Mouse (Mus musculus) brain, embryonic 14.5 days (tissue): ENCODE measurements around the gene Sema4b. TPM values are rescaled to one million over a fixed set of nuclear protein-coding genes. Genes with fewer than 3 reads are reported as not detected.

Experiments
- DNase-seq: peaks from one replicate; pipeline ENCODE4 v3.0.0-alpha.2; 2011; ENCODE audit warnings: low read depth
- CTCF ChIP-seq: fragments of 200-500 bp; IDR thresholded peaks from 2 replicates; pipeline ENCODE4 v1.5.1; 2012; ENCODE audit warnings: inconsistent platforms, mild to moderate bottlenecking, moderate library complexity, borderline replicate concordance; ENCODE audit not compliant: insufficient read depth, insufficient read length; ENCODE audit errors: extremely low read depth
- POLR2A ChIP-seq: fragments of 200-500 bp; IDR thresholded peaks from 2 replicates; pipeline ENCODE4 v1.6.1; 2012; ENCODE audit warnings: mild to moderate bottlenecking, inconsistent platforms, borderline replicate concordance; ENCODE audit not compliant: poor library complexity, insufficient read depth, insufficient read length, severe bottlenecking; ENCODE audit errors: extremely low read depth
- polyA plus RNA-seq: library from polyadenylated mRNA; depleted of rRNA; stranded (reverse); fragments of >200 nt; gene quantifications from 2 replicates; pipeline ENCODE4 v1.2.3, GENCODE M21; 2012

The Sema4b gene
- polyA plus RNA-seq, 1 experiment = 23.6 TPM

DNA sequence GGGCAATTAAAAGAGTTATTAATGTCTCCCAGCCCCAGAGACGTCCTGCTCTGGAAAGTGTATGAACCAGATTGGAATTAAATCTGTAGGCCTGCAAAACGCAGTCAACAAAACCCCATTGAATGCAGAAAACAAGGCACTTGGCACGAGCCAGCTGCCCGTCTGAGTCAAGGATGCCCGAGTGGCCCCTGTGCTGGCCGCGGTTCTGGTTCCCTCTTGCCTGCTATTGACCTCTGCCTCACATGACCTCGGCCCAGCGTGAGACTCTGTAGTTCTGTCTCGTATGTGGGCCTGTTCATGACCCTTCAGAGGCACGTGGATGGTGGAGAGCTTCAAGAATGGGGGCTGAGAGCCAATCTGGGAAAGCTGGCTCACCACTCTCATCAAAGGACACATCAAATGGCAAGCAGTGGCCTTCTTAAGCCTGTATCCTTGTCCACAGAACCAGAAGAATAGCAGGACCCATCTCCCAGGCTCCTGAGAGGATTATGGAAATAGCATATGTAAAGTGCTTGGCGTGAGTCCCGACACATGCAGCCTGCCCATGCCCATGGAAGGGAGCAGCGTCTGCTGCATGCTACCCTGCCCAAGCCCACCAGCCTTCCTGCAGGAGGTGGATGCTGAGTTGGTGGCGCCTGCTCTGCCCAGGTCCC, 15.4 kb downstream of the Sema4b start:
- no peak for TF ChIP-seq CTCF
- no peak for TF ChIP-seq POLR2A
- DNase-seq = peak; percentile 78

DNA sequence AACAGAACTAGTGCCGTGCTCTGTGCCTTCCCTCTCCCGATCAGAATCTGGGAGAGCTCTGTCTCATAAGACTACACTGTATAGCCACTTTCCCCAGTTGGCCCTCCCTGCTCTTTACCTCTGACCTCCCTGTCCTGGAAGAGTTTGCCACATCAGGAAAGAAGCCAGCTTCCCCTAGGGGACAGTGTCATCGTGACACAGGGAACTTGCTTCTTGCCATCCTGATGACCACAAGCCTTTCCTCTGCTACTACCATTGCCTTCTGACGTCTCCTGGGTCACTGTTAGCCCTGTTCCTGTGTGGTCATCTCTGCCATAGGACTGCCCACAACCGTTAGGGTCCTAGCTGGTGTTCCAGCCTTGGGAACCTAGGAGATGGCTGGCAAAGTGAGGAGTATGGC, 16.3 kb downstream of the Sema4b start:
- no peak for DNase-seq
- TF ChIP-seq CTCF = no peak
- no peak for TF ChIP-seq POLR2A

DNA sequence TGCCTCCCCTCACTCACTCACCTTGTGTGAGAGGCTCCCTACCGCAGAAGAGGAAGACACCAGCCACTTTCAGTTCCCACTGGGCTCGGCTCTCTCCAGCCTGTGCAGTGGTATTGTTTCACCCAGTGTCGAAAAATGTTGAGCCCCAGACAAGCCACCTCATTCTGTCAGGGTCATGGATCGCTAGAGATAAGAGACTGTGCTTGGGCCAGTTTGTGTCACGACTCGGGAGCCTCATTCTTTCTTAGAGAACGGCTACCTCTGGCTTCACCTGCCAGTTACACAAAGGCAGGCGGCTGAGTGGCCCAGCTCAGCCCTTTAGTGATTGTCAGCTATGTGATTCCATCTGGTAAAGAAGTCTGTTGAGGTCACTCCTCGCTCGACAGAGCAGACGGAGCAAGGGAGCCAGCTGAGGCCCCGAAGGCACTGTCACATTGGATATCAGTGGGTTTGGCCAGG, 17.0 kb downstream of the Sema4b start:
- TF ChIP-seq POLR2A (no peak), CTCF (no peak)
- peak; percentile 43 for DNase-seq

DNA sequence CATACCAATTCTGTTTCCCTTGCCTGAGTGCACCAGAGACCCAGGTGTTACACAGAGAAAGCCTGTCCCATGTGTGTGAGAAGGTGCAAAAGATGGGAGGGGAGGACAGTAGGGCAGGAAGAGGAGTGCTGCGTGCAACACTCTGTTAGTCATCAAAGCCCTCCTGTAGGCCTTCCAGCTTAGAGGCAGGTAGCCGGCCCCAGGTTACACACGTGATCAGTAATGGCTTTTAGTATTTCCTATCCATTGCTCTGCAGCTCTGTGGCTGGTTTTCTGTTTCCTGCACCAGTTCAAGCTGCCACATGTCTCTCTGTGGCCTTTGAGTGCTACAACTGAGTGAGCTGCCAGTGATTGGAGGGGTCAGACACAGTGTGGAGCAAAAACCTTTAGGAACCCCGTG, 17.7 kb downstream of the Sema4b start:
- no peak for TF ChIP-seq CTCF
- no peak for TF ChIP-seq POLR2A
- DNase-seq = no peak

DNA sequence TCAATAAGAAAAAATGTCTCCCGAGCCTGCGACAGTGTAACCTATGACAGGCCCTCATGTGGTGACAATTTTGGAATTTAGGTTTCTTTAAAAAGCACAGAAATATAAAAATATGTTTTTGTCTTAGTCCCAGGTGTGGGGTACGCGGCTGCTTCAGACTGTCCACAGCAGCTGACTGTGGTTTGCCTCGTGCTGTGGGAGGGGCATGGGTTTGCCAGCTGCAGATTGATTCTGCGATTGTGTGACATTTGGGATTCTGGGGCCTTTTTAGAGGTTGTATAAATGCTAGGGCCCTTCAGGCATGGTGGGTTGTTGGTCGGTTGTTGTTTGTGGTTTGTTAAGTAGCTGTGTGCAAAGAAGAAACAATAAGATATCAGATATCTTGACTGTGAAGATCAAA, 18.3 kb downstream of the Sema4b start:
- no peak for TF ChIP-seq CTCF
- DNase-seq = no peak

DNA sequence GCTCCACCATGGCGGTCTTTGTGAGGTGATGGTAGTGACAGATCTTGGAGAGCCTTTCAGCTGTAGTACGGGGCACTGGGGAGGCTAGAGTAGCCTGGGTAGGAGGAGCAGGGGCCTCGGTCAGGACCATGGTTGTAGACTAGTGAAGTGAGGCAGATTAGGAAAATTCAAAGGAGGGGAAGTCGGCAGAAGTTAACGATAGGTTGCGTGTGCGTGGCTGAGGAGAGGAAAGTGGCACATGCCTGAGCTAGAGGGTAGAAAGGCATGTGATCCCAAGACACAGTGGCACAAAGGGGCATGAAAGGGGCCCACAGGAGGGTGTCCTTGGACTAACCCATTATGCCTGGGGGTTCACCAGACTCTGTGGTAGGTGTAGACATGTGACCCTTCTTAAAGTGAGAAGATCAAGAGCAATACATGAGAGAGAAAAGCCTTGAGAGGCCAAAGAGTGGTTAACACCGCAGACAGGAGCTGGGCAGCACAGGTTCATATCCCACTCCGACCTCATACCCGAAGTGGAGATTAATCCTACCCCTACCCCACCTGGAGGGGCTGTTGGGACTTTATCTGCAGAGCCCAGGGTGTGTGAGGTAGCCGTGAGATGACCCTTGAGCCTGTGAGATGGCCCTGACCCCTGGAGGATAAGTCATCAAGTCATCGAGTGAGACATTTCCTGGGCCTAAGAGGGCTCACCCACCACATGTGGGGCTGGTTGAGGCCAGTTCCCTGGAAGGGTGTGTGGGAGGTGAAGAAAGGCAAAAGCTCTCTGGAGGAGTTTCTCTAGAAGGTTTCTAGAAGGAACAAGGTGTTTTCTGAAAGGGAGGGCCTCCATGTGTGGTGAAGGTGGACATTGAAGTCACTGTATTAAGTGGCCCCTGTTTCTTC, 19.3 kb downstream of the Sema4b start:
- no peak for DNase-seq
- TF ChIP-seq POLR2A (no peak), CTCF (no peak)

DNA sequence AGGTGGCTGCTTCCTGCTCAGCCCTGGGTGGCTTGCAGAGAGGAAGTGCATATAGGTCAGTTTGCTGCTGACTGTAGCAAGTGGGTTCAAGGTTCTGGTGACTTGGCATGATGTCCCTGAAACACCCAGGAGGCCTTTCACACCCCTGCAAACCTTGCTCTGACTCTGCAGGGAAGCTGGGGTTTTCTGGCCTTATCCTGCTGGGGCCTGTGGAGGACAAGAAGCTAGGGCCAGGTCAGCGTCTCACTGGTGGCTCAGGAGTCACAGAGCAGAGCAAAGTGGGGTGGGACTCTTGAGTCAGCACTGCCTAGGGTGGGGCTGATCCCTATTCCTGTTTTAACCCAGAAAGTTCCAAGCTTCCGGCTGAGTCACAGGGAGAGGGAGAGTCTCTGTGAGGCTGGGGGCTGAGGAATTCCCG, 20.7 kb downstream of the Sema4b start:
- TF ChIP-seq POLR2A (no peak), CTCF (no peak)
- no peak for DNase-seq

DNA sequence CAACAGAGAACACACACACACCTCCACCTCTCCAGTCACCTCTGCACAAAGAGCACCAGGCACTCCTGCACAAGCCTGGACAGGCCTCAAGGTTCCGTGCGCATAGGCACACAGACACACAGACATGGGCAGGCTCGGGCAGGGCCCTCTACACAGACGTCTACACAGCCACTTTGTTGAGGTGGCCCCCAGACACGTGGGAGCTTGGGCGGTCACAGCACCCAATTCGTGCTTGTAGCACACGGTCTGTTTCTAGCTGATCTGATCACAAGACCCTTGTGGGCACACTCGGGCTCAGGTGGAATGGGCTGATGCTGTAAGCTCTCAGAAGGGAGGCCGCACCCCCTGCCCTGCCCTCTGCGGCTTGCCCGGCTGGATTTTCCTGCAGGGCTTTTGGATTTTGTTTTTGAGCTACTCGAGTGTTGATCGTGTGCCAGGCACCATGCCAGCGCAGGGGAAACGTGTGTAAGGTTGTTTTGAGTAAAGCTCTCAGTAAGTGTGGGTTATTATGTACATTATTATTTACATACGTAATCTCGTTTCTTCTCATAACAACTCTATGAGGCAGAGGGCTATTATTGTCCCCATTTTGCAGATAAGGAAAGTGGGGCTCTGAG, 21.5 kb downstream of the Sema4b start:
- no peak for TF ChIP-seq POLR2A
- DNase-seq = no peak

DNA sequence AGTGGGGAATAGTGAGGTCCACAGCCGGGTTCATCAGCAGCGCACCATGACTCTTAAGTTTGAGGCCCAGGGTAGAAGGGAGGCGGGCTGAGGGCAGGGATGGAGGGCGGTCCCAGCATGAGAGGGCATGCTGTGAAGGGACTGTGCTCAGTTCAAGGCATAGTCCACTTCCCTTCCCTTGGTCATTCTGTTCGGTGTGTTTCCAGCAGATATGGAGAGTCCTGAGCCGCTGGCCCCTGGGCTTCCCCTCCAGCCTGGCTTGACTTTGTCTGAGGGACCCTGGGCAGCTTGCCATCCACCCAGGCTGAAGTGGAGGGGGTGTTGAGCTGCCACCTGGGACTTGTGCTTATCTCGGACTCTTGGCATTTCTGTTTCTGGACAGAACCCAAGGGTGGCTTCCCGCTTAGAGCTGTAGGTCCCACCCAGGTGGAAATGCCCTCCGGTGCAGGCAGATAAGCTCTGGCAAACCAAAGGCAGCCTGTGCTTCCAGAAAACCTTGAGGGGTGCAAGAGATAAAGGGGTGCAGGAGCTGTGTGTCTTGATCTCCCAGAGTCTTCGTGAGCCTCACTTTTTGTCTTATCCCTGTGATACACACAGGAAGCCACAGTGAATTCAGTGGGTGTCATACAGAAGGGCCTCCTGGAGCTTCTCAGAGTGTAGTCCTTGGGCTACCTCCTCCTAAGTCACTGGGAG, 22.2 kb downstream of the Sema4b start:
- no peak for TF ChIP-seq POLR2A
- no peak for TF ChIP-seq CTCF
- peak; percentile 29 for DNase-seq

DNA sequence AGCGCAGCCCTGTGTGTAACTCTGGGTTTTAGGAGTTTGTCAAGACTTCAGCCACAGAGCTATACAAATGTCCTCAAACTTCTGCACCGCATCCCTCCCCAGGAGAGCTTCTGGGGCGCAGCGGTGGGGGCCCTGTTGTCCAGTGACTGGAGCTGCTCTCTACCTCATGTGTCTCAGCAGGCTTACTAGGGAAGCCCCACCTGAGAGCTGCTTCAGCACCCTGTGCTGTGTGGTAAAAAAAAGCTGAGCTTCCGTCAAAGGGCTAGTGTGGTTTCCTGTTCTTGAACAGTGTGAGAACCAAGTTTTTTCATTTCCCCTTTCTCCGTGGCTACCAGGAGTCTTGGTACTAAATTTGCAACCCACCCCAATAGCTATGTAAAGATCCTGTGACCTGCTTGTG, 23.0 kb downstream of the Sema4b start:
- TF ChIP-seq CTCF (no peak), POLR2A (no peak)
- no peak for DNase-seq

DNA sequence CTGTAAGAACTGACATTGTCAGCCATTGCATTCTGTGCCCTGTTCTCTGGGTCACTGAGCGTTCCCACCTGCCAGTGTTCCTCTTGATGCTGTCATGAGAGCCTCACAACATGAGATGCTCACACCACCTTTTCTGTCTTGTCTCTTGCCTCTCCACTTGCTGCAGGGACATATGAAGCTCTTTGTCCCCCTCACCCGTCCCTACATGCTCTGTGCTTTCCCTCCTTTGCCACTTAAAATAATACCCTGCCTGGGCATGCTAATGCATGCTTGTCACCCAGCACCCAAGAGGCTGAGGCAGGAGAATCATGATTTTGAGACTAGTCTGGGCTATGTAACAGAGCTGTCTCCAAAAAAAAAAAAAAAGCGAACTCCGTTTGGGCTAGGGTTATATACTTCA, 24.3 kb downstream of the Sema4b start:
- DNase-seq = no peak
- no peak for TF ChIP-seq CTCF

DNA sequence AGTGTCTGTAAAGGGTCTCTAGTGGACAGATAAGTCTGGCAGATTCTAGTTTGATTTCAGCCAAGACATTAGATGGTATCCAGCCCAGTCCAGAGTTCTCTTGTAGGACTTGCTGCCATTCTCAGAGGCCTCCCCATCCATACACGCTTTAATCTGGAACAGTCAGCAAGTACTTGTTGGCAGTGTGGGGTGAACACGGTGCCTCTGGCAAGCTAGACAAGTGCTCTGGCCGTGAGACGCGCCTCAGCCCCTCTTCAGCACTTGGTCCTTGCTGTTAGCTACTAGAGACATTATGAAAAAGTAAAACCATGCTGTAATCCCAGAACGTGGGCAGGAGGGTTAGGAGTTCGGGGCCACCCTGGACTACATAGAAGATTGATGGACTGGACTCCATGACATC, 27.0 kb downstream of the Sema4b start:
- TF ChIP-seq POLR2A = no peak
- DNase-seq = no peak

DNA sequence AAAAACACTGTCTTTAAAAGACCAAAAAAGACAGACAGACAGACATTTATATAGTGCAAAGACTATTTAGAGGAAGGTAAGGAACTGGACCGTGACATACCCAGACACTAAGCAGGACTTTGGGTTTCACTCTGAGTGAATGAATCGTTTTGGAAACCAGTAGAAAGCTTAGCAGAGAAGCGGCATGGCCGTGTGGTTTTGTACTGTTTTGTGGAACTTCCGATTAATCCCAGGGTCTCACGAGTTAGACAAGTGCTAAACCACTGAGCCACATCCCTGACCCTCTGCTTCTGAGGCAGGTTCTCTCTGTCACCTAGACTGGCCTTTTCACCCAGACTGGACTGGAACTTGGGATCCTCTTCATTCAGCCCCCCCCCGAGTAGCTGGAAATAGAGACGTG, 27.8 kb downstream of the Sema4b start:
- no peak for DNase-seq
- TF ChIP-seq POLR2A (no peak), CTCF (no peak)

DNA sequence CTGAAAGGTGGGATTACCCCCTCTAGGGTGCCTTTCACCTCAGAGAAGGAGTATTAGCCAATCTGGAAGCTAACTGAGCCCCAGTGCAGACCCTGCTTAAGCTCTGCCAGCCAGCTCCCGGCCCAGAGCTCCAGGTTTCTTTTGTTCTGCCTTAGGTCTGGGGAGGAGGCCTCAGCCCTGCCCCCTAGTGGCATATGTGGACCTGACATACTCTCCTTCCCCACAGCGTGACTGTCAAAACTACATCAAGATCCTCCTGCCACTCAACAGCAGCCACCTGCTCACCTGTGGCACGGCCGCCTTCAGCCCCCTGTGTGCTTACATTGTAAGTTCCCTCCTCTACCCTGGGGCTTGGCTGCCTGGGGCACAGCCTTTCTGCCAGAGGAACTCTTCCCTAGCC, 28.8 kb downstream of the Sema4b start:
- DNase-seq = peak; percentile 93

More for the DNA sequence above, 28.8 kb downstream of the Sema4b start:
- TF ChIP-seq CTCF (peak; percentile 89), POLR2A (no peak)
